Mouse (Mus musculus) 416B (cell line): ENCODE measurements around the gene Ccdc170.

ENCODE experiments used
- DNase-seq: peaks from one replicate; pipeline ENCODE4 v3.0.0; 2011; ENCODE audit warnings: low read depth

The Ccdc170 gene

GRCm38 (mm10) chr10:4522116-4522515 is 39.8 kb downstream of the Ccdc170 start:
- DNase-seq, result peak; percentile 18

DNA sequence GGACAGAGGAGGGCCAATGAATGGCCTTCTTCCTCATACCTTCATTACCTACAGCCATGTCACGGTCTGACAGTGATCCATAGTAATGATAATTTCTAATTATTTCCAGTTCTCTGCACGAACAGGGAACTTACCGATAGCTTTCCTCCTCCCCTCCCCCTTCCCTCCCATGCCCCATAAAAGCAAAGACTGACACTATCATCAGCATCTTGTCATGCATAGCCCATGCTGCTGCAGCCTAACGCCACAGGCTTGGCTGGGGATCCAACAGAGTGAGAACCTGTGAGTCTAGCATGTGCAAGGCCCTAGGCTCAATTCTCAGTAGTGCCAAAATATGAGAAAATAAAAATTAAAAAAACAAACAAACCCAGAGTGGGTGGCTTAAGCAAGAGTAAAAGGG is 40.8 kb downstream of the Ccdc170 start:
- no peak for DNase-seq

- no peak for DNase-seq
These were observed 45.7 kb downstream of the Ccdc170 start for GRCm38 (mm10) chr10:4528043-4528442.

- no peak for DNase-seq
These were observed 48.4 kb downstream of the Ccdc170 start for GRCm38 (mm10) chr10:4530638-4531235.

DNA sequence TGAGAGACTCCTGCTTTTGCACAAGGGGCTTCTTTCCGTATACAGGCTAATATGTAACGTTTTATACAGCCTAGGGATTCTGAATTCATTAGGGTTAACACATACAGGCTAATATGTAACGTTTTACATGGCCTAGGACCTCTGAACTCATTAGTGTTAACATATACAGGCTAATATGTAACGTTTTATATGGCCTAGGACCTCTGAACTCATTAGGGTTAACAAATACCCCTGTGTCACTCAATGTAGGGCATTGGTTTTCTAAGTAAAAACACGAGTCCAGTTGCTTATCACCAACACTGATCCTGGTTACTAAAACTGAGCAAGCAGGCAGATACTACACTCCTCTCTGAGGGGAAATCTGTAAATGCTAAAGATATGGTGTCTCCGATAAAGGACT is 49.6 kb downstream of the Ccdc170 start:
- no peak for DNase-seq

DNA sequence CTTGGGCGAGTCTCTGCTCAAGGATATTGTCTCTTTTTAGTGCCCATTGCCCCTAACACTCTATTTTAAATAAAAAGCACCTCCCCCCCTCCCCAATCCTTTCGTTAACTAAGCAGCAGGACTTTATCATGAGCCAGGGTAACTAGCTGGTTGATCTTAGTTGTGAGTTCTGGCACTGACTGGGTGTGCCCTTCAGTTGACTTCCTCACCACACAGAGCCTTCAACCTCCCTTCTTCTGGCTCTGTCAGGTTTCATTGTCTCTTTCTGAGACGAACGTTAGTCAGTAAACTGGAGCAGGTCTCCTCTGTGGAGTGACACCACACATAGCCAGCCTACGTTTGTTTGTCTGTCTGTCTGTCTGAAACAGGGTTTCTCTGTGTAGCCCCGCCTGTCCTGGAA is 50.4 kb downstream of the Ccdc170 start:
- no peak for DNase-seq

DNA sequence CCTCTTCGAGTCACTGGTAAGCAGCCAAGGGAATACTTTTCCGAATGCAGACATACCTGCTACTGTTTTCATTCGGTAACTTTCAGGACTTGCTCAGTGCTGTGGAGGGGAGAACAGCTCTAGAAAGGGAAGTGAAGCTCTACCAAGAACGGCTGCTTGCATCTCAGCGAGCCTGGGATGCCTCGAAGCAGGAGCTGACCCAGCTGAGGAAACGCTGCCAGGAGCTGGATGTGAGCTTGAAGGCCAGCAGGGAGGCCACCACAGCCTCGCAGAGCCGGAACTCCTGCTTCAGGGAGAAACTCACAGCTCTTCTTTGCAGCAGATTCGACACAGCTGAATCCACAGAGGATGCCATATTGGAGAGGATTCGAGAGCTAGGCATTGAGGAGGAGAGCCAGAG is 51.6 kb downstream of the Ccdc170 start:
- no peak for DNase-seq

DNA sequence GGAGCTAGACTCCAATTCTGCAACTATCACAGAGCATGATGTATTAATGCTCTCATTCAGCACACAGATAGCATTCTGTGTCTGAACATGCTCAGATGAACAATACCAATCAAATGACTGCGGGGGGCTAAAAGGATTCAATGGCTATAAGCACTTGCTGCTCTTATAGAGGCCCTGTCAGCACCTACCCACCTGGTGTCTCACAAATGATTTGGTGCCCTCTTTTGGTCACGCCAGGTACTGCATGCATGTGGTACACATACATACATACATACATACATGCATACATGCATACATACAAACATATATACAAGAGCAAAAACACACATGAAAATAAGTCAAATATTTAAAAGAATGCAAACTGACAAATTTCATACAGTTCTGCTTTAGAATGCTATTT is 63.2 kb downstream of the Ccdc170 start:
- DNase-seq, result peak; percentile 53

- DNase-seq, result no peak
These were observed 71.3 kb downstream of the Ccdc170 start for GRCm38 (mm10) chr10:4553442-4554119.

DNA sequence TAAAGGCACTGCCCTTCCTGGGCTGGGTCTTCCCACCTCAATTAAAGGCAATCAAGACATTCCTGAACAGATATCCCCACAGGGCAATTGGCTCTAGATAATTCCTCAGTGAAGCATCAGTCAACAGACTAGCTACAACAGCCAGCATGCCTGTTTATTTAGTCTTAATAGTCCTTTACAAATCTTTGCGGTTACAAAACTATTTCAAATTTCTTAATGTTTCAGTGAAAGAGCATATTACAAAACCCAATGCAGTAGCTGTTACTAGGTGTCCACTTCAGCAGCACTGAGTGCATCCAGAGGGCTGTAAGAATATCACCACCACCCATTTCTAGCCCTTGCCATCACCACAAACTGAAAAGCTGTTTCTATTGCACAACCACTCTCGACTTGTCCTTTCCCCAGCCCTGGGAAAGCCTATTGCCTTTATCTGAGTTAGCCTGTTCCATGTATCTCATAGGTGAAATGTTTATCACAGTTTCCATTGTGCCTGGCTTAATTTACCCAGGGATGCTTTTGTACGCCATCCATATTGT is 74.6 kb downstream of the Ccdc170 start:
- DNase-seq, result peak; percentile 49

GRCm38 (mm10) chr10:4559132-4559531 is 76.8 kb downstream of the Ccdc170 start:
- DNase-seq, result no peak

- no peak for DNase-seq
These were observed 82.8 kb downstream of the Ccdc170 start for GRCm38 (mm10) chr10:4565148-4565547.

DNA sequence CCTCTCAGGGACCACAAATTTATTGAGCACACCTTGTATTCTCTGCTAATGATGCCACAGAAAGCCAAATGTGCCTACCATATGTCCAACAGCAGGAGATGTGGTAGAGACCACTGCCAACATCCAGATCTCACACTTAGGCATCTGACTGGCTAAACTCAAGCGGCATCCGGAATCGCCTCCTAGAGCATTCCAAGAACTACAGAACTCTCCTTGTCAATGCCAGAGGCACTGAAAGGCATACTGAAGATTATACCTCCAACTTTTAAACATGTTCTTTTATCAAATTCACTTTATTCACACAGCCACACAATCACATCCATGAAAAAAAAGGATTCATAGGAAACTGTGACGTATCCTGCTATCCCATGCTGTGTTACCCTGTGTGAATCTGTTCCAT is 88.5 kb downstream of the Ccdc170 start:
- no peak for DNase-seq

- DNase-seq, result no peak
These were observed 89.0 kb downstream of the Ccdc170 start for GRCm38 (mm10) chr10:4571304-4571703.

DNA sequence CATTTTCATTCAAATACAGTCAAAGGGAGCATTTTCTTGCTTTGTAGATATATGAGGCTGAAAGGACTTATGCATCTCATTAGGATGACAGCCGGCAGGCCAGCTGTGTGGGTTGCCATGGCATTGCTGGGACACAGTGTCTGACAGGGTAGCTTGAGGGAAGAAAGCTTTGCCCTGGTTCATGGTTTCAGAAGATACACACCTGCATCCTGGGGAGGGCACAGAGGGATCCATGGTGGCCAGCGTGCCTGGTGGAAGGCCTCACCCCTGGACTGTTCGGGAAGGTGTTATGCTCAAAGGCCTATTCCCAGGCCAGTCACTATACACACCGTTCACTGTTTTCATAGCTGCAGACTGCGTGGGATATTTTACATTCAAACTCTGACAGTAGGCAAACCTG is 99.6 kb downstream of the Ccdc170 start:
- no peak for DNase-seq

DNA sequence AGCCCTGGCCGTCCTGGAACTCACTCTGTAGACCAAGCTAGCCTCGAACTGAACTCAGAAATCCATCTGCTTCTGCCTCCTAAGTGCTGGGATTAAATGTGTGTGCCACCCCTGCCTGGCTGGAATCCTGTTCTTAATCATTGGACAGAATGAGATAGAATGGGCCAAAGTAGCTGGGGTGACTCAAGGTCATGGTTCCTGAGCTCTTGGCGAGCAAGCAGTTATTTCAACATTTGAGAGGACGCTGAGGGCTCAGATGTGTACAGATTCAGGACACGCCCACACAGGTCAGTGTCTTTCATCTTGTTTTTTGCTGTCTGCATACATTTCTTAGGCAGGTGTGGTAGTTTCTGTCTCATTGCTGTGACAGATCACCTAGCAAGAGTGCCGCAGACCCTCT is 104.4 kb downstream of the Ccdc170 start:
- DNase-seq, result no peak

DNA sequence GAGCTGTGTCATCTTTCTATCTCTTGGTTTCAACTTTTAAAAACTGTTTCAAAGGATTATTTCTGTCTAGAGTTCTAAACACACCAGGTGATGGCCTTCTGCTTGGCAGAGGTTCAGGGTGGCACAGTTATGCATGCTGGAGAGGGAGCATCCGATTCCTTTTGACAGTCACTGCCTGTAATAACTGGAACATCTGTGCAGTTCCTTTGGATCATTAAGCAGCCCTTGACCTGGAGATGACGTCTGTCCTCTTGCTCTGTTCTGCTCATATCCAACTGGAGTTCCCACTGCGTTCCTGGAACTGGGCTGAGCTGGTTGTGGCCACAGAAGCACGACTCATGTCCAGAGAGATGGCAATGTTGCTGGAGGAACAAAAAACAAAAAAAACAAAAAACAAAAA is 107.3 kb downstream of the Ccdc170 start:
- no peak for DNase-seq

DNA sequence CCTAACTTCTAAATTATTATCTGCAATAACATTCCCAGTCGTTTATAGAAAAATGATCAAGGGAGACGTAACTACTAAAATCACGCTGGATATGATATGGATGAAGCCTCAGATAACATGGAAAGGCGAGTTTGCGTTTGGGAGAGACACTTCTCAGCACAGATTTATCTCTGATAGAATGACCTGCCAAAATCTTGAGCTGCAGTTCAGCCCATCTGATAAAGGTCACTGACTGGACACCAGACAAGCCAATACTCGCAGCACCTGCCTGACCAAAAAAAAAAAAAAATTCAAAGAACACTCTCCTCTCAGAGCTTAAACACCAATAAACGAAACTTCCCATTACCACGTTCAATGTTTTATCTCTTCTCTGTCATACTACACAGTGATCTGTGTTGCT is 108.7 kb downstream of the Ccdc170 start:
- DNase-seq, result no peak

DNA sequence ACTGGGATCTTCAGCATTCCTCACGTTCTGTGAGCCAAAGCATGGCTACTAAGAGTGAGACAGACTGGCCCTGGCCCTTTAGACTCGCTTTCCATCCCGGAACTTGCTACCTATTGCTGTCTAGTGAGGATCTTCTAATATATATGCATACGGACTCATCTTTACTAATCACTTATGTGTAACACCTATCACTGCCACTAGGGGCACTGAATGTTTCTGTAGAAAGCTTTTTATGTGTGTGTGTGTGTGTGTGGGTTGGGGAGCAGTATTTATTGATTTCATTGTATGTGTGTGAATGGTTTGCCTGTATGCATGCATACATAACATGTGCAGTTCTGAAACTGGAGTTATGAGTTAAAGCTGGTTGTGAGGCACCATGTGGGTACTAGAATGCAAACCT is 111.5 kb downstream of the Ccdc170 start:
- peak; percentile 29 for DNase-seq

DNA sequence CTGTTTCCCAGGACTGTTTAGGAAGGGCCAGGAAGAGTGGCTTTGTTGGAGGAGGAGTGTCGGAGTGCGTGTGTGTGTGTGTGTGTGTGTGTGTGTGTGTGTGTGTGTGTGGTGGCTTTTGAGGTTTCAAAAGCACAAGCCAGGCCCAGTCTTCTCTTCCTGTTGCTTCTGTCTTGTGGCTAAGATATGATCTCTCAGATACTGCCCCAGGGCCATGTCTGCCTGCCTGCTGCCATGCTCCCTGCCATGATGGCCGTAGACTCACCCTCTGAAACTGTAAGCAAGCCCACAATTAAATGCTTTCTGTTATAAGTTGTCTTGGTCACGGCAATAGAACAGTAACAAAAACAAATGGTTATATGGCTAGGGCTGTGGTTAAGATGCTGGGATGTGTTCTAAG is 114.9 kb downstream of the Ccdc170 start:
- peak; percentile 83 for DNase-seq

GRCm38 (mm10) chr10:4598244-4598842 is 116.0 kb downstream of the Ccdc170 start:
- DNase-seq, result peak; percentile 65

DNA sequence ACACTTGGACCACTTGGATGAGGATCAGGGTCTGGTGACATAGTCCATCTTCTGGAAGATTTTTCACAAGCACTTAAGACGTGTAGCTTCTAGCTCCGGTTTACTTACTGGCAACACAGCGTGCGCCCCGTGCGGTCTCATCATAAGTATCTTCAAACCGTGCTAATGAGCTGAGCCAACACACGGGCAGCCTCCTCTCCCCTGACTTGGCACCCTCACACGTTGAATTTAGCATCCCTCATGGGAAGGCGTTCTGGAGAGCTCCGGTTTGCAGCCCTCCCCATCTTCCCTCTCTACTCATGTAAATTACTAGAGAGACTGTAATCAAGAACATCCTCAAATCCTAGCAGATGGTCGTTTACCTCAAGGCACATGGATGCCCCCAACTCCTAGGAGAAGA is 116.6 kb downstream of the Ccdc170 start:
- no peak for DNase-seq

DNA sequence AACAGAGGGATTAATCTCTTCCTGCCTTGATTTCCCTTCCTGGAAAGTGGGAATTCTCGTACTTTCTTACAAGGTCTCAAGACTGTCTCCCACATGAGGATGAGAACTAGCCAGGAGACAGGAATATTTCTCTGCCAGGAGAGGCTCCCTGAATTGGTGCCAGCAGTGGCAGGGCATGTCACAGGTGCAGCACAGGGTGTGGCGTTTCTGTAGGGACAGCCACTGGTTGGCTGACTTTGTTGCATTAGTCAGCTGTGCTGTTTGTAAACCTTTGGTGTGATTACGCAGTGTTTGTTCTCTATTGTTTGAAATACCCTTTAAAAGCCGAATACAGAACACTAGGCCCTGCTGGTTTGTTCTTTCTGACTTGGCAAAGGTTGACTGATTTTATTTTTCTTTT is 117.3 kb downstream of the Ccdc170 start:
- no peak for DNase-seq
